8 mouse cellular contexts compared by ENCODE assay signal in genomic region chr12:25095974-25096639, GRCm38 (mm10). TPM values are rescaled to one million over a fixed set of nuclear protein-coding genes. Genes with fewer than 3 reads are reported as not detected.
A peak's percentile ranks its signal among the peaks of the same experiment; 100 is the strongest.
DNase-seq lines count a peak whose midpoint lies in the region; ATAC-seq and TF ChIP-seq lines count a peak whose summit lies in the region.

No protein-coding gene starts in this region.

- H3K36me3 ChIP-seq in hindbrain, embryonic 12.5 days: no peaks in the 10 kb centered on the region
- H3K36me3 ChIP-seq in lung, postnatal 0 days (ENCODE audit: insufficient read depth, low read length): no peaks in the 10 kb centered on the region

- TF ChIP-seq EP300 in lung, postnatal 0 days (IDR thresholded peaks at IDR 0.05): no peak

- H3K4me1 ChIP-seq in hindbrain, embryonic 12.5 days: peaks cover 44% of the 10 kb centered on the region
- peaks cover 28% of the 10 kb centered on the region; the same call in 1 of the 2 replicates for H3K4me1 ChIP-seq in lung, postnatal 0 days (ENCODE audit: insufficient read depth, low read depth, low read length)

- TF ChIP-seq CTCF in lung, postnatal 0 days (IDR thresholded peaks at IDR 0.05): peak; percentile 32

- peak overlapping the region; percentile 92 for H3K27ac ChIP-seq in hindbrain, embryonic 12.5 days
- peak overlapping the region; percentile 94 for H3K27ac ChIP-seq in lung, postnatal 0 days (ENCODE audit: low read length)

- ATAC-seq in hindbrain, embryonic 12.5 days (ENCODE audit: low FRiP score): peak; percentile 90
- ATAC-seq in lung, postnatal 0 days: peak; percentile 83

- H3K9me3 ChIP-seq in hindbrain, embryonic 12.5 days (replicated peaks): no peaks in the 10 kb centered on the region
- no peaks in the 10 kb centered on the region for H3K9me3 ChIP-seq in lung, postnatal 0 days (ENCODE audit: low read length)

- peak overlapping the region; percentile 97 for H3K4me2 ChIP-seq in hindbrain, embryonic 12.5 days (replicated peaks)
- peak overlapping the region; percentile 92 for H3K4me2 ChIP-seq in lung, postnatal 0 days (replicated peaks; ENCODE audit: low read depth, low read length)

- under 1% methylated on average over 41 of the region's 41 CpGs for WGBS in hindbrain, embryonic 12.5 days
- WGBS in lung, postnatal 0 days: under 1% methylated on average over 41 of the region's 41 CpGs

- H3K9ac ChIP-seq in hindbrain, embryonic 12.5 days: peak overlapping the region; percentile 85
- H3K9ac ChIP-seq in lung, postnatal 0 days (replicated peaks; ENCODE audit: low read depth): peak overlapping the region; percentile 66

- peak overlapping the region; percentile 74 for H3K4me3 ChIP-seq in hindbrain, embryonic 12.5 days
- peak overlapping the region; percentile 49 for H3K4me3 ChIP-seq in lung, postnatal 0 days (ENCODE audit: low read depth, low read length)

- 0 out of 2 replicates have a peak, but pooled peaks cover 3% of the 10 kb centered on the region for H3K27me3 ChIP-seq in hindbrain, embryonic 12.5 days
- H3K27me3 ChIP-seq in lung, postnatal 0 days (replicated peaks; ENCODE audit: insufficient read depth, low read length): no peaks in the 10 kb centered on the region

- DNase-seq in NIH3T3 (ENCODE audit: low read depth): peak; percentile 98
- peak; percentile 97 to 98 for DNase-seq in cerebellum, postnatal 10 days
- peak; percentile 97 for DNase-seq in frontal cortex, postnatal 10 days (ENCODE audit: low spot score in 2 of 2)
- peak; percentile 97 to 98 for DNase-seq in layer of hippocampus, postnatal 10 days (ENCODE audit: low spot score in 2 of 2)
- DNase-seq in lung, postnatal 0 days (ENCODE audit: low spot score): peak; percentile 99
- peak; percentile 97 for DNase-seq in ovary, postnatal 10 days (ENCODE audit: low spot score)
- peak; percentile 97 for DNase-seq in thymus, postnatal 0 days (ENCODE audit: low spot score)

RNA-seq across cellular contexts. Expression of gene Id2, which starts 0.8 kb away (rescaled TPM):
- 321 and 332 TPM in 2 replicates for polyA plus RNA-seq in hindbrain, embryonic 12.5 days (2016; fragmentation: Nextera tagmentation; extraction: Ambion mirVana)
- total RNA-seq in layer of hippocampus, postnatal 10 days (2021): 100 to 1,000 TPM; 104 to 111 TPM
- 444 and 475 TPM in 2 replicates for polyA plus RNA-seq in lung, postnatal 0 days (2015; fragmentation: Nextera tagmentation; extraction: Ambion mirVana)
- polyA plus RNA-seq in thymus, postnatal 0 days (2015; fragmentation: Nextera tagmentation; extraction: Ambion mirVana): 152 and 159 TPM in 2 replicates

Comparison
In these comparisons a context has a peak if more than half of its experiments do, and no peak if none do; other contexts are left out.
1. Peak in every context shown above with its lines: DNase-seq, ATAC-seq, H3K4me3 ChIP-seq and H3K27ac ChIP-seq.